In the genomic region with DNA sequence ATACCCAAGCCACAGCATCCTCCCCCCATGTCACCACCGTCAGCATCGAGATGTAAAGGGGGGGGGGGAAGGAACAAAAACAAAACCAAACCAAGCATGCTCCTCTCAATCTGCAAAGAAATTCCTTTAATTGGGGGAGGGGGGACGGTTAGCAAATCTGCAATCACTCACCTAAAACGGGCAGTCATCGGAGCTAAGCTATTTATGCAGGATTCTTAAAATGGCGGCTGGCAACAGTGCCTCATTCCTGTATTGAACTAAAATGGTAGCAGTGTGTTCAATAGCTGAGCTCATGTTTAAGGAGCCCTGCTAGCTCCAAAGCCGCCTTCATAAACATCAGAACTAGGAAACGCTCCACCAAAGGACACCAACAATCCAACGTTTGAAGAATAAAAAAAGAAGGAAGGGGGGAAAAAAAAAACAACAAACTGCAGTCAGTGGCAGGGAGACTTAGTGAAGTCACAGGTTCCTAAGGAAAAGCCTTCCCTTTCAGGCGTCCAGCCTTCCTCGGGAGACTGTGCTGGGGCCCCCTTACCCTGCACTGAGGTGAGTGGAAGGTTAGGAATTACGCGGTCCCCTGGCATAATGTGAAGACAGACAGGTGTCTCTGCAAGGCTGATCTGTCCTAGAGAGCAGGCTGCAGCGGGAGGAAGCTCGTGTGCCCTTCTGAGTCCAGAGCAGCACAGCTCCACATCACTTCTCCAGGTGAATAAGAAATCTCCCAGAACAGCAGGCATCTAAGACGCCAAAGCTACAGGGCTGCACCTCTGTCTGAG, we compare ENCODE assay signal across 8 mouse cellular contexts. TPM values are rescaled to one million over a fixed set of nuclear protein-coding genes. Genes with fewer than 3 reads are reported as not detected.
DNase-seq lines count a peak whose midpoint lies in the region; ATAC-seq and TF ChIP-seq lines count a peak whose summit lies in the region.

No protein-coding gene starts in this region.

- H3K9ac ChIP-seq in CH12.LX (ENCODE audit: insufficient read depth, low read depth), result peak overlapping the region; percentile 80
- peak overlapping the region; percentile 57 for H3K9ac ChIP-seq in embryonic facial prominence, embryonic 11.5 days (replicated peaks; ENCODE audit: low read length)
- H3K9ac ChIP-seq in intestine, embryonic 15.5 days, result peak overlapping the region; percentile 52
- H3K9ac ChIP-seq in neural tube, embryonic 14.5 days (replicated peaks; ENCODE audit: low read depth, low read length), result peak overlapping the region; percentile 66

- H3K4me1 ChIP-seq in CH12.LX (ENCODE audit: control insufficient read depth in 1 of 2, insufficient read depth in 2 of 2), result peaks cover 11 to 70% of the 10 kb centered on the region in 2 experiments
- H3K4me1 ChIP-seq in embryonic facial prominence, embryonic 11.5 days (ENCODE audit: control insufficient read depth, insufficient read depth, low read length), result peaks cover 53% of the 10 kb centered on the region
- H3K4me1 ChIP-seq in intestine, embryonic 15.5 days (replicated peaks), result peaks cover 80% of the 10 kb centered on the region
- H3K4me1 ChIP-seq in neural tube, embryonic 14.5 days (ENCODE audit: control insufficient read depth, insufficient read depth, low read length), result peaks cover 94% of the 10 kb centered on the region

- no peak for TF ChIP-seq POLR2A in CH12.LX (IDR thresholded peaks at IDR 0.05; ENCODE audit: low read depth, low read length)

- H3K4me3 ChIP-seq in CH12.LX (replicated peaks in 1 of 3; ENCODE audit: low read depth in 2 of 3, low read length in 2 of 3, poor library complexity in 1 of 3), result peak overlapping the region in 2 of 3 experiments; percentile 25
- no peak overlapping the region for H3K4me3 ChIP-seq in embryonic facial prominence, embryonic 11.5 days (ENCODE audit: low read depth, low read length)
- peak overlapping the region; percentile 43 for H3K4me3 ChIP-seq in intestine, embryonic 15.5 days (replicated peaks)
- peak overlapping the region; percentile 33 for H3K4me3 ChIP-seq in neural tube, embryonic 14.5 days (ENCODE audit: low read depth, low read length)

- dilution Hi-C loops in CH12.LX (cut with MboI; ENCODE audit: extremely low pct_ligation_motif_present, extremely low pct_unique_long_range_greater_than_20kb, low sequenced_read_pairs), result no loop called here

- H3K27ac ChIP-seq in CH12.LX (ENCODE audit: insufficient read depth, low read depth), result peak overlapping the region; percentile 68
- H3K27ac ChIP-seq in embryonic facial prominence, embryonic 11.5 days (replicated peaks; ENCODE audit: low read depth, low read length), result peak overlapping the region; percentile 78
- H3K27ac ChIP-seq in intestine, embryonic 15.5 days, result peak overlapping the region; percentile 100
- peak overlapping the region; percentile 99 for H3K27ac ChIP-seq in neural tube, embryonic 14.5 days (ENCODE audit: low read depth, low read length)

- H3K9me3 ChIP-seq in CH12.LX (replicated peaks; ENCODE audit: low read length), result no peaks in the 10 kb centered on the region
- H3K9me3 ChIP-seq in embryonic facial prominence, embryonic 11.5 days (replicated peaks; ENCODE audit: control insufficient read depth, low read length), result no peaks in the 10 kb centered on the region
- H3K9me3 ChIP-seq in intestine, embryonic 15.5 days, result no peaks in the 10 kb centered on the region
- no peaks in the 10 kb centered on the region for H3K9me3 ChIP-seq in neural tube, embryonic 14.5 days (ENCODE audit: control insufficient read depth, low read length)

- H3K79me2 ChIP-seq in CH12.LX (replicated peaks; ENCODE audit: control insufficient read depth, extremely low read depth, insufficient read depth, poor library complexity, severe bottlenecking), result peaks cover 95% of the 10 kb centered on the region

- in situ Hi-C loops in CH12.LX (cut with MboI; ENCODE audit: low pct_ligation_motif_present, low pct_unique_long_range_greater_than_20kb, low sequenced_read_pairs), result no loop called here

- peaks cover 27 to 70% of the 10 kb centered on the region in 2 experiments for H3K36me3 ChIP-seq in CH12.LX (replicated peaks in 1 of 2; ENCODE audit: control insufficient read depth in 1 of 2, insufficient read depth in 1 of 2, low read length in 1 of 2)
- H3K36me3 ChIP-seq in embryonic facial prominence, embryonic 11.5 days (replicated peaks; ENCODE audit: control insufficient read depth, insufficient read depth, low read depth, low read length), result no peaks in the 10 kb centered on the region
- no peaks in the 10 kb centered on the region for H3K36me3 ChIP-seq in intestine, embryonic 15.5 days
- no peaks in the 10 kb centered on the region for H3K36me3 ChIP-seq in neural tube, embryonic 14.5 days (ENCODE audit: control insufficient read depth, insufficient read depth, low read length)

- no peak for ATAC-seq in embryonic facial prominence, embryonic 11.5 days (replicated peaks; ENCODE audit: insufficient number of reproducible peaks, low FRiP score, low TSS enrichment, low read depth)
- ATAC-seq in intestine, embryonic 15.5 days, result no peak
- no peak for ATAC-seq in neural tube, embryonic 14.5 days (ENCODE audit: low read depth)
- ATAC-seq in monocyte, adult 5-6 weeks (replicated peaks; ENCODE audit: insufficient number of reproducible peaks, low FRiP score, low TSS enrichment, poor library complexity, severe bottlenecking), result no peak

- peak; percentile 53 for DNase-seq in cerebellum, adult 11 months
- no peak for DNase-seq in cerebellum, postnatal 4 days (ENCODE audit: low spot score in 2 of 2)
- DNase-seq in CH12.LX (ENCODE audit: extremely low read depth), result no peak
- peak; percentile 68 for DNase-seq in embryonic facial prominence, embryonic 11.5 days (ENCODE audit: low spot score)
- no peak for DNase-seq in ovary, postnatal 36 days (ENCODE audit: low spot score)

- TF ChIP-seq CTCF in CH12.LX (conservative IDR thresholded peaks at IDR 0.05 in 1 of 2, IDR thresholded peaks at IDR 0.05 in 1 of 2; ENCODE audit: low read depth in 2 of 2, low read length in 2 of 2), result no peak

- TF ChIP-seq RAD21 in CH12.LX (IDR thresholded peaks at IDR 0.05; ENCODE audit: low read depth, low read length), result no peak

- H3K27me3 ChIP-seq in CH12.LX (replicated peaks), result no peaks in the 10 kb centered on the region
- H3K27me3 ChIP-seq in embryonic facial prominence, embryonic 11.5 days (ENCODE audit: control insufficient read depth, insufficient read depth, low read length), result no peaks in the 10 kb centered on the region
- no peaks in the 10 kb centered on the region for H3K27me3 ChIP-seq in intestine, embryonic 15.5 days (replicated peaks)
- no peaks in the 10 kb centered on the region for H3K27me3 ChIP-seq in neural tube, embryonic 14.5 days (ENCODE audit: control insufficient read depth, insufficient read depth, low read length)

- TF ChIP-seq EP300 in CH12.LX (IDR thresholded peaks at IDR 0.05; ENCODE audit: low read length), result no peak

- peak overlapping the region; percentile 80 for H3K4me2 ChIP-seq in CH12.LX (ENCODE audit: insufficient read depth, low read depth, poor library complexity, severe bottlenecking)
- peak overlapping the region; percentile 40 for H3K4me2 ChIP-seq in embryonic facial prominence, embryonic 11.5 days (ENCODE audit: low read depth, low read length)
- peak overlapping the region; percentile 82 for H3K4me2 ChIP-seq in intestine, embryonic 15.5 days (replicated peaks)
- H3K4me2 ChIP-seq in neural tube, embryonic 14.5 days (ENCODE audit: low read depth, low read length), result peak overlapping the region; percentile 79

- WGBS in embryonic facial prominence, embryonic 11.5 days, result 8% methylated on average over 16 of the region's 16 CpGs
- WGBS in intestine, embryonic 15.5 days, result 11% methylated on average over 16 of the region's 16 CpGs
- 9% methylated on average over 16 of the region's 16 CpGs for whole genome bisulfite sequencing in neural tube, embryonic 14.5 days

TF ChIP-seq in CH12.LX, 34 proteins besides CTCF, POLR2A, EP300 and RAD21 (continues in another document):
- TF ChIP-seq JUND (conservative IDR thresholded peaks at IDR 0.05; ENCODE audit: low read depth, low read length) (no peak), MXI1 (IDR thresholded peaks at IDR 0.05; ENCODE audit: low read depth, low read length) (0 out of 2 replicates have a peak, but pooled peaks have one; percentile 15), PAX5 (IDR thresholded peaks at IDR 0.05; ENCODE audit: low read length) (no peak), KAT2A (IDR thresholded peaks at IDR 0.05; ENCODE audit: insufficient replicate concordance, low read length) (no peak), HCFC1 (IDR thresholded peaks at IDR 0.05; ENCODE audit: low read depth, low read length) (no peak), SMC3 (IDR thresholded peaks at IDR 0.05; ENCODE audit: low read depth, low read length) (no peak), MYC (IDR thresholded peaks at IDR 0.05; ENCODE audit: low read depth, low read length) (no peak), GABPA (IDR thresholded peaks at IDR 0.05; ENCODE audit: insufficient replicate concordance, low read depth, low read length) (no peak), USF1 (IDR thresholded peaks at IDR 0.05; ENCODE audit: low read depth, low read length) (no peak), UBTF (IDR thresholded peaks at IDR 0.05; ENCODE audit: low read depth, low read length) (no peak), CHD1 (IDR thresholded peaks at IDR 0.05; ENCODE audit: low read depth, low read length) (no peak), ZKSCAN1 (IDR thresholded peaks at IDR 0.05; ENCODE audit: borderline replicate concordance, low read depth, low read length) (no peak), JUN (IDR thresholded peaks at IDR 0.05; ENCODE audit: insufficient read depth, low read depth, low read length) (no peak), MAZ (IDR thresholded peaks at IDR 0.05; ENCODE audit: low read depth, low read length) (no peak), CHD2 (IDR thresholded peaks at IDR 0.05; ENCODE audit: low read length) (no peak), MEF2A (IDR thresholded peaks at IDR 0.05; ENCODE audit: borderline replicate concordance, low read depth, low read length) (no peak), ETS1 (conservative IDR thresholded peaks at IDR 0.05; ENCODE audit: low read depth, low read length) (no peak), USF2 (conservative IDR thresholded peaks at IDR 0.05; ENCODE audit: low read depth, low read length) (no peak), MAFK (IDR thresholded peaks at IDR 0.05; ENCODE audit: insufficient replicate concordance, low read length) (no peak), IRF4 (IDR thresholded peaks at IDR 0.05; ENCODE audit: low read depth, low read length) (no peak), NRF1 (IDR thresholded peaks at IDR 0.05; ENCODE audit: low read depth, low read length) (peak; percentile 55)

RNA-seq across cellular contexts. Expression of a gene that starts 19.2 kb away (rescaled TPM):
- 34.0 and 35.1 TPM in 2 replicates for total RNA-seq in CH12.LX (2012; rRNA removed)
- 29.5 and 33.6 TPM in 2 replicates for total RNA-seq in CH12.LX (2014; rRNA removed)
- polyA plus RNA-seq in CH12.LX (2012; ENCODE audit: insufficient read length, low read depth), result 76.1 and 84.5 TPM in 2 replicates
- 36.1 and 36.8 TPM in 2 replicates for polyA plus RNA-seq in embryonic facial prominence, embryonic 11.5 days (2014; fragmentation: Nextera tagmentation; extraction: Ambion mirVana)
- 64.7 and 66.2 TPM in 2 replicates for polyA plus RNA-seq in intestine, embryonic 15.5 days (2015; fragmentation: Nextera tagmentation; extraction: Ambion mirVana)
- 63.4 and 69.3 TPM in 2 replicates for polyA plus RNA-seq in neural tube, embryonic 14.5 days (2014; fragmentation: Nextera tagmentation; extraction: Ambion mirVana)
- total RNA-seq in monocyte, adult 5-6 weeks (2017), result 42.6 to 54.2 TPM (median 44.4 TPM) in 3 replicates

Comparison
In these comparisons a context has a peak if more than half of its experiments do, and no peak if none do; other contexts are left out.
1. DNase-seq: peak in cerebellum, adult 11 months (single experiment) and embryonic facial prominence, embryonic 11.5 days (single experiment); none in cerebellum, postnatal 4 days (0 of 2), CH12.LX (single experiment) and ovary, postnatal 36 days (single experiment).
2. Peak in every context shown above with its lines, with median percentiles within 50 percentile points of each other: H3K27ac ChIP-seq, H3K4me2 ChIP-seq and H3K9ac ChIP-seq.